Mouse (Mus musculus): ENCODE measurements around the gene Trmt44. TPM values are rescaled to one million over a fixed set of nuclear protein-coding genes. Genes with fewer than 3 reads are reported as not detected.
"Not testable (repeated sequence)": the region's sequence is repeated elsewhere in the genome, so short reads cannot be mapped to it uniquely, and the experiment has no call there.

The Trmt44 gene
- polyA plus RNA-seq, 1 experiment from 2014 or later = 9.4 TPM

- peaks cover 41% of the 10 kb centered on the region for H3K4me1 ChIP-seq
- H3K36me3 ChIP-seq = peaks cover 24% of the 10 kb centered on the region
- H3K27me3 ChIP-seq (ENCODE audit: insufficient read depth, poor library complexity, severe bottlenecking) = peaks cover 19% of the 10 kb centered on the region; the same call in 1 of the 2 replicates
- H3K4me3 ChIP-seq = no peak overlapping the region
- 74% methylated on average over 7 of the region's 7 CpGs for WGBS
- DNase-seq (ENCODE audit: low spot score) = no peak
- H3K9me3 ChIP-seq = no peaks in the 10 kb centered on the region
- no peak overlapping the region for H3K27ac ChIP-seq
These were observed 30.5 kb upstream of the Trmt44 start for GRCm38 (mm10) chr5:35605355-35605754.

GRCm38 (mm10) chr5:35601526-35601925 lies 26.7 kb upstream of the Trmt44 start:
- DNase-seq (ENCODE audit: low spot score) = no peak
- 0 out of 2 replicates have a peak, but pooled peaks cover 3% of the 10 kb centered on the region for H3K9me3 ChIP-seq
- H3K27me3 ChIP-seq (ENCODE audit: insufficient read depth, poor library complexity, severe bottlenecking) = peaks cover 13% of the 10 kb centered on the region
- WGBS = 90% methylated on average over 8 of the region's 8 CpGs
- H3K27ac ChIP-seq = no peak overlapping the region
- H3K4me3 ChIP-seq = no peak overlapping the region
- peaks cover 38% of the 10 kb centered on the region for H3K36me3 ChIP-seq
- H3K4me1 ChIP-seq = peaks cover 11% of the 10 kb centered on the region

- 59% methylated on average over 11 of the region's 11 CpGs for WGBS
- Histone ChIP-seq H3K4me3 (no peak overlapping the region), H3K27me3 (ENCODE audit: insufficient read depth, poor library complexity, severe bottlenecking) (peaks cover 11% of the 10 kb centered on the region), H3K9me3 (0 out of 2 replicates have a peak, but pooled peaks cover 3% of the 10 kb centered on the region), H3K27ac (no peak overlapping the region), H3K4me1 (peaks cover 10% of the 10 kb centered on the region; the same call in 1 of the 2 replicates), H3K36me3 (peaks cover 41% of the 10 kb centered on the region)
- DNase-seq (ENCODE audit: low spot score) = no peak
These were observed 25.4 kb upstream of the Trmt44 start for GRCm38 (mm10) chr5:35600233-35600632.

GRCm38 (mm10) chr5:35596169-35597160 lies 21.6 kb upstream of the Trmt44 start:
- Histone ChIP-seq H3K4me3 (no peak overlapping the region), H3K9me3 (0 out of 2 replicates have a peak, but pooled peaks cover 3% of the 10 kb centered on the region), H3K27ac (no peak overlapping the region), H3K27me3 (ENCODE audit: insufficient read depth, poor library complexity, severe bottlenecking) (peaks cover 12% of the 10 kb centered on the region), H3K4me1 (peaks cover 10% of the 10 kb centered on the region; the same call in 1 of the 2 replicates), H3K36me3 (peaks cover 47% of the 10 kb centered on the region)
- DNase-seq (ENCODE audit: low spot score) = no peak
- WGBS = 79% methylated on average over 18 of the region's 18 CpGs

GRCm38 (mm10) chr5:35595706-35596105 lies 20.8 kb upstream of the Trmt44 start:
- H3K27me3 ChIP-seq (ENCODE audit: insufficient read depth, poor library complexity, severe bottlenecking) = peaks cover 11% of the 10 kb centered on the region
- peaks cover 48% of the 10 kb centered on the region for H3K36me3 ChIP-seq
- no peak overlapping the region for H3K27ac ChIP-seq
- H3K4me1 ChIP-seq = peaks cover 10% of the 10 kb centered on the region; the same call in 1 of the 2 replicates
- no peak overlapping the region for H3K4me3 ChIP-seq
- DNase-seq (ENCODE audit: low spot score) = peak; percentile 88
- 20% methylated on average over 4 of the region's 4 CpGs for WGBS
- H3K9me3 ChIP-seq = peaks cover 3% of the 10 kb centered on the region; the same call in 1 of the 2 replicates

- 83% methylated on average over 4 of the region's 4 CpGs for WGBS
- peaks cover 3% of the 10 kb centered on the region; the same call in 1 of the 2 replicates for H3K9me3 ChIP-seq
- peaks cover 54% of the 10 kb centered on the region for H3K36me3 ChIP-seq
- H3K27me3 ChIP-seq (ENCODE audit: insufficient read depth, poor library complexity, severe bottlenecking) = peaks cover 11% of the 10 kb centered on the region
- peaks cover 2% of the 10 kb centered on the region; the same call in 1 of the 2 replicates for H3K4me1 ChIP-seq
- no peak overlapping the region for H3K4me3 ChIP-seq
- no peak overlapping the region for H3K27ac ChIP-seq
- DNase-seq (ENCODE audit: low spot score) = no peak
These were observed 19.9 kb upstream of the Trmt44 start for GRCm38 (mm10) chr5:35594768-35595167.

- WGBS = 78% methylated on average over 6 of the region's 6 CpGs
- H3K36me3 ChIP-seq = peaks cover 64% of the 10 kb centered on the region
- no peaks in the 10 kb centered on the region; the same call in 1 of the 2 replicates for H3K9me3 ChIP-seq
- no peak for DNase-seq (ENCODE audit: low spot score)
- H3K4me1 ChIP-seq = 0 out of 2 replicates have a peak, but pooled peaks cover 2% of the 10 kb centered on the region
- no peak overlapping the region for H3K4me3 ChIP-seq
- no peak overlapping the region for H3K27ac ChIP-seq
- H3K27me3 ChIP-seq (ENCODE audit: insufficient read depth, poor library complexity, severe bottlenecking) = peaks cover 11% of the 10 kb centered on the region
These were observed 18.4 kb upstream of the Trmt44 start for GRCm38 (mm10) chr5:35593272-35593671.

GRCm38 (mm10) chr5:35592824-35593223 lies 18.0 kb upstream of the Trmt44 start:
- no peak for DNase-seq (ENCODE audit: low spot score)
- WGBS = 71% methylated on average over 4 of the region's 4 CpGs
- peaks cover 11% of the 10 kb centered on the region; the same call in 1 of the 2 replicates for H3K27me3 ChIP-seq (ENCODE audit: insufficient read depth, poor library complexity, severe bottlenecking)
- H3K27ac ChIP-seq = no peak overlapping the region
- 0 out of 2 replicates have a peak, but pooled peaks cover under 1% of the 10 kb centered on the region for H3K4me1 ChIP-seq
- H3K4me3 ChIP-seq = no peak overlapping the region
- H3K9me3 ChIP-seq = no peaks in the 10 kb centered on the region; the same call in 1 of the 2 replicates
- peaks cover 64% of the 10 kb centered on the region for H3K36me3 ChIP-seq

DNA sequence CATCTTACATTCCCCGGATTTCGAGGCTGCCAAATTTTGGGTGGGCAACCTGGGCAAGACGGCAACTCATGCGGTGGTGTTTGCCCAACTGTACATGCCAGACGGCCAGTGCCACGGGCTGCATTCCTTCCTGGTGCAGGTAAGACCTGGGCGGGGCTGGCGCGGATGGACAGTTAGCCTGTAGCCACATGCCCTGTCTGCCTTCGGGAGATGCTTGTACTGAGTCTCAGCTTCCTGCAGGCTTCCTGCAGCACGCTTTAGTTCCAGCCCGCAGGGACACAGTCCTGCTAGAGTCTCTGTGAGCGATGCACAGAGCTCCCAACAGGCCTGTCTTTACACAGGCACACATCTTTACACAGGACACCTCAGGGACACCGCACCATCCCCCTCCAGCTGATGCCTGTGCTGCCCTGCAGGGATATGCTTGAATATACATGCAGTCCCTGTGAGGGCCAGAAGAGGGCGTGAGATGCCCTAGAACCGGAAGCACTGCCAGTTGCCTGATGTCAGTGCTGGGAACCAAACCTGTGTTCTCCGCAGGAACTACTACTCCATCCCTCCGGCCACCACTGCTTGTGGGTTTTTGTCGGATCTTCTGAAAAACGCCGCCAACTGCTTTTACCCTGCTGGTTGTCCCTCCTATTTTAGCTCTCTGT lies 17.3 kb upstream of the Trmt44 start:
- no peak overlapping the region for H3K4me3 ChIP-seq
- peaks cover 11% of the 10 kb centered on the region; the same call in 1 of the 2 replicates for H3K27me3 ChIP-seq (ENCODE audit: insufficient read depth, poor library complexity, severe bottlenecking)
- no peak overlapping the region for H3K27ac ChIP-seq
- peaks cover 61% of the 10 kb centered on the region for H3K36me3 ChIP-seq
- H3K9me3 ChIP-seq = no peaks in the 10 kb centered on the region; the same call in 1 of the 2 replicates
- WGBS = 75% methylated on average over 21 of the region's 21 CpGs
- DNase-seq (ENCODE audit: low spot score) = no peak
- H3K4me1 ChIP-seq = no peaks in the 10 kb centered on the region

DNA sequence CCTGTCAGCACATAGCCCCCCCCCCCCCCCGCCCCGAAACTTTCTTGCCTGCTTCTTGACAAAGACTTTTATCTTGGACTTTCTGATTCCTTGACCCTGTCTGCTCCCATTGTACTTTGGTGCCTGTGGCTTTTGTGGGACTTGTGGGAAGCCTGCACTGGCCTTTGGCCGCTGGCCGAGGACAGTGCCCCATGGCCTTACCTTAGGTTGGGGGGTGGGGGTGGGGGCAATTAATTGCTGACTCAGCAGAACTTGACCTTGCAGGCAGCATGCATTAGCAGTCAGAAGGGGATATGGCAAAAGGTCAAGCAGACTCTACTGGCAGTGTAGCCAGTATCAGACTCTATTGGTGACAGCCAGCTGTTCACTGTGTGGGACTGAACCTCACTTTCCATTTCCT lies 16.6 kb upstream of the Trmt44 start:
- DNase-seq (ENCODE audit: low spot score) = no peak
- H3K27me3 ChIP-seq (ENCODE audit: insufficient read depth, poor library complexity, severe bottlenecking) = peaks cover 11% of the 10 kb centered on the region; the same call in 1 of the 2 replicates
- H3K27ac ChIP-seq = no peak overlapping the region
- peaks cover 60% of the 10 kb centered on the region for H3K36me3 ChIP-seq
- WGBS = 82% methylated on average over 4 of the region's 4 CpGs
- H3K4me3 ChIP-seq = no peak overlapping the region
- H3K9me3 ChIP-seq = no peaks in the 10 kb centered on the region; the same call in 1 of the 2 replicates
- no peaks in the 10 kb centered on the region for H3K4me1 ChIP-seq

GRCm38 (mm10) chr5:35584259-35584658 lies 9.4 kb upstream of the Trmt44 start:
- H3K4me3 ChIP-seq, H3K9me3 ChIP-seq: not testable (repeated sequence)
- WGBS = 80% methylated on average over 2 of the region's 2 CpGs

DNA sequence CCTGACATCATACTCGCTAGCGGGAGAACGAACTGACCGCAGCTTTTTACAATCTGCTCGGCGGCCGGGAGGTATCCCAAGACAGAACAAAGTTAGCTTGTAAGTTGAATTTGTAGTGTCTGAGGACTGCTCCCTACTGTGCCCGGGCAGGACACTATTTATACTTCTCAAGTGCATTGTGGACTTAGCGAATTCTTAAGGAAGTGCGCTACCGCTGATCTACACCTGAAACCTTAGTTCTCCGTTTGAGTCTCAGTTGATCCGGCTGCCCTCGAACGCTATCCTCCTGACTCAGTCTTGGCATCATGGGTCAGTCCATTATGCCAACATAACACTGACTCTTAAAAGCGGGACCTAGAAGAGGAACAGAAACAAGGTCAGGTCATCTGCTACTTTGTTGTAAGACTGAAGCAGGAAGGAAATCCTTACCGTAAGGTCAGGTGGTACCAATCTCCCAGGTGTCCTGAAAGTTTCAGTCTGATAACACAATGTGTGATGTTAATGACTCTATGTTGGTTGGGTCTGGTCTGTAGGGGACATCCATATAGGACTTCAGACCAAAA lies 8.4 kb upstream of the Trmt44 start:
- H3K4me1 ChIP-seq = peaks cover 11% of the 10 kb centered on the region
- H3K27me3 ChIP-seq (ENCODE audit: insufficient read depth, poor library complexity, severe bottlenecking) = no peaks in the 10 kb centered on the region
- H3K4me3 ChIP-seq = peak overlapping the region; percentile 75
- 5% methylated on average over 17 of the region's 17 CpGs for WGBS
- H3K9me3 ChIP-seq = no peaks in the 10 kb centered on the region
- H3K27ac ChIP-seq = peak overlapping the region; percentile 86
- no peak for DNase-seq (ENCODE audit: low spot score)
- peaks cover 6% of the 10 kb centered on the region for H3K36me3 ChIP-seq

More at GRCm38 (mm10) chr5:35584259-35584658, 9.4 kb upstream of the Trmt44 start:
- Histone ChIP-seq H3K4me1 (peaks cover 11% of the 10 kb centered on the region), H3K36me3 (peaks cover 15% of the 10 kb centered on the region)
- H3K27ac ChIP-seq; DNase-seq (ENCODE audit: low spot score); H3K27me3 ChIP-seq (ENCODE audit: insufficient read depth, poor library complexity, severe bottlenecking): not testable (repeated sequence)

Data from heart, embryonic 10.5 days (tissue).